In the genomic region with DNA sequence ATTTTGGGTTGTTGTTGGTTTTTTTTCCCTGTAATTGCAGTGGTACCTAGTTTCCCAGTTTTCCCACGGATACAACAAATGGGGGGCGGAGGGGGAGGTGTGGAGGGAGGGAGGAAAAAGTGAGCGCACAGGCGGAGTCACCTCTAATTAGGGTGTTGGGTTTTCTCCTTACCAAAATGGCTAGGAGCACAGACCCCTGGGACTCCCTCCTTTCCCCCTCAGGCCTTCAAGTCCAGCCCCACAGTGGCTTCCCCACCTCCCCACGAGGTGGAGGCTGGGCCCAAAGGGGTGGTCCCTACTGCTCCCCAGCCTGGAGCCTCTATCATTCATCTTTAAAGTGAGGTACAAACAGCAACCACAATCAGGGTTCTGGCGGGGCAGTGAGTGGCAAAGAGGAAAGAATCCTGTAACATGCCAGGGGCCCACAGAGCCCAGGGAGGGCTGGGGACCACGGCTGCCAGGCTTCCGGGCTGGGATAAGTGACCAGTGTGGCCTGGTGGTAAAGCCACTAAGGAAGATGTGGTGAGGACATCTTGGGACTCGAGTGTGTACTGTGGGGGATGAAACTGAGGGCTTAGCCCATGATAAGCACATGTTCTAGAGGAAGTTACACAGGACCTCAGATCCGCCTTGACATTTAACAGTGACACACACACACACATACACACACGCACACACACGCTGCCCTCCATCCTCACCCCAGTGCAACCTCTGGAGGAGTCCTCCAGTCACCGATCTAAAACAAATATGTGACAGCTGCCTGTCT, we compare ENCODE assay signal across 12 mouse cellular contexts. TPM values are rescaled to one million over a fixed set of nuclear protein-coding genes. Genes with fewer than 3 reads are reported as not detected.
DNase-seq lines count a peak whose midpoint lies in the region; ATAC-seq and TF ChIP-seq lines count a peak whose summit lies in the region.
"Had no signal": no experiment of that assay in that cellular context is flagged by ENCODE, and none has a peak within 500 bp of the region (broad histone marks: within the 10 kb centered on the region; RNA-seq: fewer than 3 reads in every experiment).

No protein-coding gene starts in this region.

- H3K4me1 ChIP-seq in heart, embryonic 14.5 days (ENCODE audit: control insufficient read depth in 2 of 2, insufficient read depth in 2 of 2, low read length in 2 of 2) = peaks cover 85 to 97% of the 10 kb centered on the region in 2 experiments
- H3K4me1 ChIP-seq in lung, postnatal 0 days (ENCODE audit: insufficient read depth, low read depth, low read length) = peaks cover 26% of the 10 kb centered on the region
- H3K4me1 ChIP-seq in forebrain, embryonic 15.5 days = peaks cover 38% of the 10 kb centered on the region
- H3K4me1 ChIP-seq in neural tube, embryonic 13.5 days (replicated peaks) = peaks cover 60% of the 10 kb centered on the region

- no peak for TF ChIP-seq CTCF in lung, postnatal 0 days (IDR thresholded peaks at IDR 0.05)

- peak overlapping the region; percentile 59 for H3K9ac ChIP-seq in heart, embryonic 14.5 days (ENCODE audit: low read length)
- no peak overlapping the region for H3K9ac ChIP-seq in lung, postnatal 0 days (replicated peaks; ENCODE audit: low read depth)
- no peak overlapping the region for H3K9ac ChIP-seq in forebrain, embryonic 15.5 days (replicated peaks)
- no peak overlapping the region for H3K9ac ChIP-seq in neural tube, embryonic 13.5 days

- H3K36me3 ChIP-seq in heart, embryonic 14.5 days (ENCODE audit: control insufficient read depth, insufficient read depth, low read length) = peaks cover 12% of the 10 kb centered on the region
- H3K36me3 ChIP-seq in lung, postnatal 0 days (ENCODE audit: insufficient read depth, low read length) = no peaks in the 10 kb centered on the region
- H3K36me3 ChIP-seq in forebrain, embryonic 15.5 days = no peaks in the 10 kb centered on the region
- H3K36me3 ChIP-seq in neural tube, embryonic 13.5 days = no peaks in the 10 kb centered on the region

- peak overlapping the region; percentile 42 to 96 for H3K27ac ChIP-seq in heart, embryonic 14.5 days (replicated peaks in 1 of 2; ENCODE audit: control insufficient read depth in 1 of 2, insufficient read depth in 1 of 2, low read depth in 2 of 2, low read length in 2 of 2)
- H3K27ac ChIP-seq in lung, postnatal 0 days (ENCODE audit: low read length) = peak overlapping the region; percentile 51
- peak overlapping the region; percentile 11 for H3K27ac ChIP-seq in forebrain, embryonic 15.5 days (replicated peaks)
- peak overlapping the region; percentile 10; the same call in 1 of the 2 replicates for H3K27ac ChIP-seq in neural tube, embryonic 13.5 days (replicated peaks)

- TF ChIP-seq EP300 in lung, postnatal 0 days (IDR thresholded peaks at IDR 0.05) = no peak

- 42% methylated on average over 13 of the region's 13 CpGs for WGBS in heart, embryonic 14.5 days
- WGBS in lung, postnatal 0 days = 47% methylated on average over 13 of the region's 13 CpGs
- WGBS in forebrain, embryonic 15.5 days = 39% methylated on average over 13 of the region's 13 CpGs
- 49% methylated on average over 13 of the region's 13 CpGs for WGBS in neural tube, embryonic 13.5 days

- ATAC-seq in heart, embryonic 14.5 days (ENCODE audit: insufficient number of reproducible peaks, insufficient read depth, low FRiP score, low read depth) = no peak
- no peak for ATAC-seq in lung, postnatal 0 days
- ATAC-seq in forebrain, embryonic 15.5 days (replicated peaks) = no peak
- ATAC-seq in neural tube, embryonic 13.5 days (ENCODE audit: low read depth) = no peak

- no peaks in the 10 kb centered on the region for H3K9me3 ChIP-seq in heart, embryonic 14.5 days (ENCODE audit: control insufficient read depth, low read length)
- no peaks in the 10 kb centered on the region for H3K9me3 ChIP-seq in lung, postnatal 0 days (ENCODE audit: low read length)
- no peaks in the 10 kb centered on the region for H3K9me3 ChIP-seq in forebrain, embryonic 15.5 days
- H3K9me3 ChIP-seq in neural tube, embryonic 13.5 days = no peaks in the 10 kb centered on the region

- intact Hi-C loops in heart, postnatal 14 days (cut with DNase I) = loop anchor here (5.0 kb wide), 1 partner anchor 48 kb away; a partner anchor contains a TSS

- no peak overlapping the region for H3K4me2 ChIP-seq in heart, embryonic 14.5 days (ENCODE audit: low read length)
- no peak overlapping the region for H3K4me2 ChIP-seq in lung, postnatal 0 days (replicated peaks; ENCODE audit: low read depth, low read length)
- H3K4me2 ChIP-seq in forebrain, embryonic 15.5 days (replicated peaks) = no peak overlapping the region
- no peak overlapping the region for H3K4me2 ChIP-seq in neural tube, embryonic 13.5 days

- no peaks in the 10 kb centered on the region for H3K27me3 ChIP-seq in heart, embryonic 14.5 days (ENCODE audit: control insufficient read depth, insufficient read depth, low read length)
- no peaks in the 10 kb centered on the region for H3K27me3 ChIP-seq in lung, postnatal 0 days (replicated peaks; ENCODE audit: insufficient read depth, low read length)
- no peaks in the 10 kb centered on the region for H3K27me3 ChIP-seq in forebrain, embryonic 15.5 days
- no peaks in the 10 kb centered on the region for H3K27me3 ChIP-seq in neural tube, embryonic 13.5 days

- H3K4me3 ChIP-seq in heart, embryonic 14.5 days (ENCODE audit: control insufficient read depth in 1 of 2, insufficient read depth in 1 of 2, low read depth in 1 of 2, low read length in 2 of 2) = no peak overlapping the region
- H3K4me3 ChIP-seq in lung, postnatal 0 days (ENCODE audit: low read depth, low read length) = no peak overlapping the region
- H3K4me3 ChIP-seq in forebrain, embryonic 15.5 days = no peak overlapping the region
- no peak overlapping the region for H3K4me3 ChIP-seq in neural tube, embryonic 13.5 days

- no peak for DNase-seq in heart, postnatal 14 days
- no peak for DNase-seq in lung, postnatal 0 days (ENCODE audit: low spot score)
- DNase-seq in lung, postnatal 25 days (ENCODE audit: low spot score) = no peak
- DNase-seq in spleen, postnatal 10 days (ENCODE audit: low spot score in 2 of 2) = no peak
- no peak for DNase-seq in frontal cortex, postnatal 36 days (ENCODE audit: low spot score in 2 of 2)
- DNase-seq: cerebellum, postnatal 14 days; layer of hippocampus, adult 9-11 months; thymus, postnatal 36 days had no signal

RNA-seq across cellular contexts. Expression of a gene that starts 47.4 kb away (rescaled TPM):
- 18.7 and 30.8 TPM in 2 replicates for polyA plus RNA-seq in heart, embryonic 14.5 days (2014; fragmentation: Nextera tagmentation; extraction: Ambion mirVana)
- total RNA-seq in heart, postnatal 14 days (2021) = 10 to 100 TPM; 13.6 to 15.5 TPM
- 13.4 and 15.3 TPM in 2 replicates for polyA plus RNA-seq in lung, postnatal 0 days (2015; fragmentation: Nextera tagmentation; extraction: Ambion mirVana)
- 2.0 and 2.4 TPM in 2 replicates for polyA plus RNA-seq in forebrain, embryonic 15.5 days (2015; fragmentation: Nextera tagmentation; extraction: Ambion mirVana)
- 3.8 and 4.1 TPM in 2 replicates for polyA plus RNA-seq in neural tube, embryonic 13.5 days (2015; fragmentation: Nextera tagmentation; extraction: Ambion mirVana)
- total RNA-seq: CH12.LX had no signal

Comparison
In these comparisons a context has a peak if more than half of its experiments do, and no peak if none do; other contexts are left out.
1. H3K27ac ChIP-seq: peak in every context shown above with its lines; median percentile 69 in heart, embryonic 14.5 days; 51 in lung, postnatal 0 days; 11 in forebrain, embryonic 15.5 days; 10 in neural tube, embryonic 13.5 days.